14 mouse cellular contexts compared by ENCODE assay signal in the genomic region with DNA sequence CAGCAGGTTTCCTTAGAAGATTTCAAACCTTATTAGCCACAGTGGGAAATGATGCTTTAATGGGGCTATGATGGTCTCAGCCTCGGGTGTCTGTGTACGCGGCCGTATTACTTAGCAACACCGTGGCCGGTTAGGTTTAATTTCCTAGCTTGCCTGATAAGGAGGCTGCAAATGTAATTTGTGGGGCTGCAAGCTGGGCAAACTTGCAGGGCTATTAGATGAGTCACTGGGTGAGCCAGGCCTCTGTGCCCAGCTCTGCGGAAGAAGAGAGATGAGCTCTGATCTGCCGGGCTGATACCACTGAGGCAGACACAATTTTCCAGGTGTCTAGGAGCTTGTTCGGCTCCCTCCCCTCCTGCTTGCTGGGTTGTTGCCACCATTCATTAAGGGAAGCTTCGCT. TPM values are rescaled to one million over a fixed set of nuclear protein-coding genes. Genes with fewer than 3 reads are reported as not detected.
DNase-seq lines count a peak whose midpoint lies in the region; ATAC-seq lines count a peak whose summit lies in the region.
"Had no signal": no experiment of that assay in that cellular context is flagged by ENCODE, and none has a peak within 500 bp of the region (broad histone marks: within the 10 kb centered on the region; RNA-seq: fewer than 3 reads in every experiment).

No protein-coding gene starts in this region.

- no peaks in the 10 kb centered on the region for H3K9me3 ChIP-seq in intestine, embryonic 16.5 days (ENCODE audit: control insufficient read depth, low read length)
- H3K9me3 ChIP-seq: embryonic facial prominence, embryonic 15.5 days; forebrain, embryonic 15.5 days; heart, embryonic 12.5 days; liver, embryonic 15.5 days had no signal

- DNase-seq in urinary bladder, postnatal 14 days (ENCODE audit: low spot score): peak; percentile 17
- no peak for DNase-seq in urinary bladder, adult 18-20 months (ENCODE audit: low spot score in 2 of 2)
- DNase-seq in adrenal gland, postnatal 10 days: peak; percentile 23
- no peak for DNase-seq in left cerebral cortex, adult 8-10 months (ENCODE audit: low spot score in 2 of 2)
- DNase-seq in cerebellum, postnatal 14 days: no peak
- DNase-seq in gastrocnemius, postnatal 4 days (ENCODE audit: low spot score in 2 of 2): no peak
- DNase-seq: gastrocnemius, postnatal 14 days had no signal

- no peaks in the 10 kb centered on the region for H3K36me3 ChIP-seq in intestine, embryonic 16.5 days (ENCODE audit: control insufficient read depth, insufficient read depth, low read length)
- H3K36me3 ChIP-seq: embryonic facial prominence, embryonic 15.5 days; forebrain, embryonic 15.5 days; heart, embryonic 12.5 days; liver, embryonic 15.5 days had no signal

- peak; percentile 29; the same call in 1 of the 2 replicates for ATAC-seq in intestine, embryonic 16.5 days
- ATAC-seq: forebrain, embryonic 15.5 days had no signal

- peaks cover 8% of the 10 kb centered on the region; the same call in 1 of the 2 replicates for H3K4me1 ChIP-seq in intestine, embryonic 16.5 days (ENCODE audit: control insufficient read depth, insufficient read depth, low read length)
- H3K4me1 ChIP-seq: embryonic facial prominence, embryonic 15.5 days; forebrain, embryonic 15.5 days; liver, embryonic 15.5 days had no signal

- no peaks in the 10 kb centered on the region for H3K27me3 ChIP-seq in intestine, embryonic 16.5 days (replicated peaks; ENCODE audit: control insufficient read depth, insufficient read depth, low read length)
- H3K27me3 ChIP-seq: embryonic facial prominence, embryonic 15.5 days; forebrain, embryonic 15.5 days; heart, embryonic 12.5 days; liver, embryonic 15.5 days had no signal

- 47% methylated on average over 10 of the region's 10 CpGs for WGBS in intestine, embryonic 16.5 days

- H3K4me2 ChIP-seq in intestine, embryonic 16.5 days (ENCODE audit: low read depth, low read length): no peak overlapping the region
- H3K4me2 ChIP-seq: embryonic facial prominence, embryonic 15.5 days; forebrain, embryonic 15.5 days; heart, embryonic 12.5 days; liver, embryonic 15.5 days had no signal

- H3K9ac ChIP-seq in intestine, embryonic 16.5 days (ENCODE audit: low read depth, low read length): no peak overlapping the region
- H3K9ac ChIP-seq: embryonic facial prominence, embryonic 15.5 days; forebrain, embryonic 15.5 days; heart, embryonic 12.5 days; liver, embryonic 15.5 days had no signal

- no peak overlapping the region for H3K4me3 ChIP-seq in intestine, embryonic 16.5 days (ENCODE audit: low read length)
- H3K4me3 ChIP-seq: embryonic facial prominence, embryonic 15.5 days; forebrain, embryonic 15.5 days; heart, embryonic 12.5 days; liver, embryonic 15.5 days had no signal

- no peak overlapping the region for H3K27ac ChIP-seq in intestine, embryonic 16.5 days (ENCODE audit: low read length)
- H3K27ac ChIP-seq: embryonic facial prominence, embryonic 15.5 days; forebrain, embryonic 15.5 days; kidney, postnatal 0 days; liver, embryonic 15.5 days; macrophage had no signal

RNA-seq across cellular contexts. Expression of a gene that starts 55.3 kb away (rescaled TPM):
- total RNA-seq in adrenal gland, postnatal 10 days (2021): 10 to 100 TPM; 33.4 to 40.4 TPM
- polyA plus RNA-seq in intestine, embryonic 16.5 days (2015; fragmentation: Nextera tagmentation; extraction: Ambion mirVana): 11.1 and 13.3 TPM in 2 replicates
- total RNA-seq in left cerebral cortex, adult 8-10 months (2022): 1 to 10 TPM in 2 of 4 experiments, under 1 TPM in 2; 0.63 to 1.1 (median 1.0) TPM
- total RNA-seq in gastrocnemius, postnatal 4 days (2021): 1 to 10 TPM; 2.5 to 2.7 TPM

Comparison
In these comparisons a context has a peak if more than half of its experiments do, and no peak if none do; other contexts are left out.
1. DNase-seq: peak in urinary bladder, postnatal 14 days (single experiment) and adrenal gland, postnatal 10 days (single experiment); none in urinary bladder, adult 18-20 months (0 of 2), left cerebral cortex, adult 8-10 months (0 of 2), cerebellum, postnatal 14 days (0 of 2) and gastrocnemius, postnatal 4 days (0 of 2).
2. RNA of a gene that starts 55.3 kb away (total RNA-seq): 33.4 to 40.4 TPM in adrenal gland, postnatal 10 days; 2.5 to 2.7 TPM in gastrocnemius, postnatal 4 days and 0.63 to 1.1 TPM in left cerebral cortex, adult 8-10 months; every median in the first group is over 4 times any median in the second.